8 mouse cellular contexts compared by ENCODE assay signal in the genomic region with DNA sequence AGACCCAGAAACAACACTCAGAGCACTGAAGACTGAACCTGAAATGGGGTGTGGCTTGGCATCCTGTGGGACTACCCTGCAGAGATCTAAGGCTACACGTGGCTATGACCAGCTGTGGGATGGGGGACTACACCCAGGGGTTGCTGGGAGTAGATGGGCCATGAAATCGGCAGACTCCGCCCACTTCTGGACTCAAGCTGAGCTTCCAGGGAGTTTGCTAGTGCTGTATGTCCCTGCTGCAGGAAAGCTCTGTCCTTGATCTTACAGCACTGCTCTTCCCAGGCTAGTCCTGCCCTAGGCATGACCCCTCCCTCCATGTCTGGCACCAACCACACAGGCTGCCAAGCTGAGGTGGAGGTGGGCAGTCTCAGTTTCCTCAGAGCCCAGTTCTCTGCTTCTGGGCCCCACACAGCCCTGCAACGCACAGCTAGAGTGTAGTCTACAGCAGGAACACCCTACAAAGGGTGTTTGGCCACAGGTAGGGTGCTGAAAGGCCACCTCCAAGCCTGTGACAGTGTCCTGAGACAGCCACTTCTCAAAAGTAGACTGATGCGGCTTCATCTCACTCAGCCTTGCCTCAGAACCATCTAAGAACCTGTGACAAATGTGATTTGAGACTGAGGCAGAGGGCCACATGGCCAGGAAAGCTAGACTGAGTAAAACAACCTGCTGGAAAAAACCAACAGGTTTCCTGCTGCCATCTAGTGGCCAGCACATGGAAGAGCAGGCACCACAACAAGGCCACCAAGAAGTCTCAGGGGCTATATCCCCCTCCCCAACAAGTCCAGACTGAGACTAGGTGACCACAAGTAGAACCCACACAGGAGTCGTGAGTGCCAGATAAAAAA. TPM values are rescaled to one million over a fixed set of nuclear protein-coding genes. Genes with fewer than 3 reads are reported as not detected.
A peak's percentile ranks its signal among the peaks of the same experiment; 100 is the strongest.
DNase-seq lines count a peak whose midpoint lies in the region; ATAC-seq lines count a peak whose summit lies in the region.

No protein-coding gene starts in this region.

- H3K4me1 ChIP-seq in embryonic facial prominence, embryonic 13.5 days: peaks cover 74% of the 10 kb centered on the region
- H3K4me1 ChIP-seq in hindbrain, embryonic 10.5 days (replicated peaks): peaks cover 82% of the 10 kb centered on the region
- peaks cover 46% of the 10 kb centered on the region for H3K4me1 ChIP-seq in limb, embryonic 11.5 days (ENCODE audit: control insufficient read depth, insufficient read depth, low read length)

- H3K9me3 ChIP-seq in embryonic facial prominence, embryonic 13.5 days: no peaks in the 10 kb centered on the region
- H3K9me3 ChIP-seq in hindbrain, embryonic 10.5 days: no peaks in the 10 kb centered on the region
- H3K9me3 ChIP-seq in limb, embryonic 11.5 days (ENCODE audit: control insufficient read depth, low read length): no peaks in the 10 kb centered on the region

- WGBS in embryonic facial prominence, embryonic 13.5 days: 15% methylated on average over 6 of the region's 6 CpGs
- 26% methylated on average over 6 of the region's 6 CpGs for WGBS in hindbrain, embryonic 10.5 days
- 23% methylated on average over 6 of the region's 6 CpGs for WGBS in limb, embryonic 11.5 days

- H3K9ac ChIP-seq in embryonic facial prominence, embryonic 13.5 days: no peak overlapping the region
- 0 out of 2 replicates have a peak overlapping the region, but pooled peaks have one; percentile 14 for H3K9ac ChIP-seq in limb, embryonic 11.5 days (ENCODE audit: low read length)

- H3K27me3 ChIP-seq in embryonic facial prominence, embryonic 13.5 days: no peaks in the 10 kb centered on the region
- H3K27me3 ChIP-seq in hindbrain, embryonic 10.5 days (ENCODE audit: insufficient read depth, poor library complexity, severe bottlenecking): no peaks in the 10 kb centered on the region
- H3K27me3 ChIP-seq in limb, embryonic 11.5 days (ENCODE audit: control insufficient read depth, insufficient read depth, low read length): no peaks in the 10 kb centered on the region

- ATAC-seq in embryonic facial prominence, embryonic 13.5 days (ENCODE audit: insufficient number of reproducible peaks, insufficient read depth, low FRiP score, low TSS enrichment, low read depth): no peak
- peak; percentile 13; the same call in 1 of the 2 replicates for ATAC-seq in limb, embryonic 11.5 days (ENCODE audit: insufficient number of reproducible peaks, low FRiP score, low TSS enrichment, low read depth)
- no peak for ATAC-seq in activated CD4-positive, CD25-positive, alpha-beta regulatory T cell, adult 4 months

- no peak overlapping the region for H3K4me3 ChIP-seq in embryonic facial prominence, embryonic 13.5 days
- H3K4me3 ChIP-seq in hindbrain, embryonic 10.5 days: no peak overlapping the region
- H3K4me3 ChIP-seq in limb, embryonic 11.5 days (ENCODE audit: low read depth, low read length): no peak overlapping the region

- DNase-seq in gastrocnemius, postnatal 14 days: peak; percentile 34
- DNase-seq in gastrocnemius, postnatal 4 days (ENCODE audit: low spot score in 2 of 2): no peak
- DNase-seq in adrenal gland, postnatal 14 days: peak; percentile 65
- peak; percentile 68 for DNase-seq in hindbrain, embryonic 10.5 days (ENCODE audit: low spot score)
- DNase-seq in limb, embryonic 11.5 days (ENCODE audit: low spot score): peak; percentile 81
- peak; percentile 75 for DNase-seq in naive thymus-derived CD4-positive, alpha-beta T cell, adult 2 months (ENCODE audit: low read depth)

- peak overlapping the region; percentile 86 for H3K27ac ChIP-seq in embryonic facial prominence, embryonic 13.5 days
- peak overlapping the region; percentile 82 for H3K27ac ChIP-seq in hindbrain, embryonic 10.5 days
- peak overlapping the region; percentile 38; the same call in 1 of the 2 replicates for H3K27ac ChIP-seq in limb, embryonic 11.5 days (replicated peaks; ENCODE audit: low read depth, low read length)

- intact Hi-C loops in gastrocnemius, postnatal 14 days (cut with DNase I; ENCODE audit: low total_unique reads): loop anchor here (5.0 to 10.0 kb wide), 2 partner anchors 54 to 59 kb away; partner anchors contain the start of gene Tspan9

- H3K4me2 ChIP-seq in embryonic facial prominence, embryonic 13.5 days: no peak overlapping the region
- H3K4me2 ChIP-seq in limb, embryonic 11.5 days (ENCODE audit: low read depth, severe bottlenecking): no peak overlapping the region

- no peaks in the 10 kb centered on the region for H3K36me3 ChIP-seq in embryonic facial prominence, embryonic 13.5 days
- H3K36me3 ChIP-seq in hindbrain, embryonic 10.5 days: no peaks in the 10 kb centered on the region
- H3K36me3 ChIP-seq in limb, embryonic 11.5 days (ENCODE audit: control insufficient read depth, insufficient read depth, low read length): no peaks in the 10 kb centered on the region

RNA-seq across cellular contexts. Expression of gene Tspan9, which starts 52.2 kb away (rescaled TPM):
- total RNA-seq in gastrocnemius, postnatal 14 days (2021): 10 to 100 TPM; 45.6 to 71.6 TPM
- total RNA-seq in gastrocnemius, postnatal 4 days (2021): 100 to 1,000 TPM; 151 to 194 TPM
- total RNA-seq in adrenal gland, postnatal 14 days (2021): 53.9 and 59.0 TPM in 2 replicates
- 115 and 116 TPM in 2 replicates for polyA plus RNA-seq in embryonic facial prominence, embryonic 13.5 days (2015; fragmentation: Nextera tagmentation; extraction: Ambion mirVana)
- 65.7 and 67.8 TPM in 2 replicates for polyA plus RNA-seq in hindbrain, embryonic 10.5 days (2016; fragmentation: Nextera tagmentation; extraction: Ambion mirVana)
- 68.2 and 77.2 TPM in 2 replicates for polyA plus RNA-seq in limb, embryonic 11.5 days (2014; fragmentation: Nextera tagmentation; extraction: Ambion mirVana)
- under 1 TPM; 0.08 to 0.23 TPM for polyA plus RNA-seq in activated CD4-positive, CD25-positive, alpha-beta regulatory T cell, adult 4 months (2017; shearing (Covaris generic))

Comparison
In these comparisons a context has a peak if more than half of its experiments do, and no peak if none do; other contexts are left out.
1. DNase-seq: peak in gastrocnemius, postnatal 14 days (single experiment), adrenal gland, postnatal 14 days (single experiment), hindbrain, embryonic 10.5 days (single experiment), limb, embryonic 11.5 days (single experiment) and naive thymus-derived CD4-positive, alpha-beta T cell, adult 2 months (single experiment); none in gastrocnemius, postnatal 4 days (0 of 2).
2. RNA of gene Tspan9, which starts 52.2 kb away (polyA plus RNA-seq): 115 to 116 TPM in embryonic facial prominence, embryonic 13.5 days, 68.2 to 77.2 TPM in limb, embryonic 11.5 days and 65.7 to 67.8 TPM in hindbrain, embryonic 10.5 days; 0.08 to 0.23 TPM in activated CD4-positive, CD25-positive, alpha-beta regulatory T cell, adult 4 months; every median in the first group is over 10 times any median in the second.
3. Peak in every context shown above with its lines, with median percentiles within 50 percentile points of each other: H3K27ac ChIP-seq.